Mouse (Mus musculus) myocyte (in vitro differentiated cells): ENCODE results near the gene Syn2. TPM values are rescaled to one million over a fixed set of nuclear protein-coding genes. Genes with fewer than 3 reads are reported as not detected.

ENCODE experiments used
- H3K27me3 ChIP-seq: one replicate; pipeline ENCODE4 v1.6.1; 2011; ENCODE audit not compliant: control insufficient read depth, insufficient read depth, insufficient read length
- H3K36me3 ChIP-seq: one replicate; pipeline ENCODE4 v1.6.1; 2011; ENCODE audit not compliant: control insufficient read depth, insufficient read depth
- H3K4me2 ChIP-seq: one replicate; pipeline ENCODE4 v1.6.1; 2011; ENCODE audit warnings: low read depth, control low read depth
- H3K4me3 ChIP-seq: one replicate; pipeline ENCODE4 v1.5.1; 2011; ENCODE audit warnings: mild to moderate bottlenecking, control low read depth, moderate library complexity
- H3K79me2 ChIP-seq: one replicate; pipeline ENCODE4 v1.6.1; 2011; ENCODE audit not compliant: control insufficient read depth, insufficient read depth
- H3ac ChIP-seq: one replicate; pipeline ENCODE4 v1.6.1; 2011; ENCODE audit not compliant: control insufficient read depth, insufficient read length
- CEBPB ChIP-seq: IDR thresholded peaks from 2 replicates; pipeline ENCODE4 v1.6.1; 2011; ENCODE audit warnings: mild to moderate bottlenecking, moderate library complexity; ENCODE audit not compliant: poor library complexity, insufficient read depth, severe bottlenecking
- E2F4 ChIP-seq: IDR thresholded peaks from one replicate; pipeline ENCODE4 v1.6.1; 2011; ENCODE audit warnings: mild to moderate bottlenecking, control low read depth, moderate library complexity; ENCODE audit not compliant: insufficient read depth
- MAX ChIP-seq: IDR thresholded peaks from one replicate; pipeline ENCODE4 v1.6.1; 2011; ENCODE audit warnings: low read depth, mild to moderate bottlenecking, control low read depth
- MYOD1 ChIP-seq, 3 experiments: IDR thresholded peaks; one replicate each; pipeline ENCODE4 v1.6.1; 2011; ENCODE audit warnings: control low read depth in 2 of 3, low read depth in 2 of 3, mild to moderate bottlenecking in 2 of 3, moderate library complexity in 1 of 3; ENCODE audit not compliant: insufficient read length in 2 of 3, control insufficient read depth in 1 of 3
- MYOG ChIP-seq, 3 experiments: IDR thresholded peaks; one replicate each; pipeline ENCODE4 v1.6.1; 2011; ENCODE audit warnings: control low read depth in 2 of 3, low read depth in 2 of 3, mild to moderate bottlenecking in 2 of 3; ENCODE audit not compliant: insufficient read length in 2 of 3, control insufficient read depth in 1 of 3, insufficient read depth in 1 of 3
- POLR2A ChIP-seq: IDR thresholded peaks from one replicate; pipeline ENCODE4 v1.6.1; 2011; ENCODE audit warnings: low read depth, mild to moderate bottlenecking, control low read depth, moderate library complexity; ENCODE audit not compliant: insufficient read length
- POLR2AphosphoS2 ChIP-seq: IDR thresholded peaks from one replicate; pipeline ENCODE4 v1.6.1; 2011; ENCODE audit warnings: low read depth, control low read depth; ENCODE audit not compliant: insufficient read length
- REST ChIP-seq: IDR thresholded peaks from one replicate; pipeline ENCODE4 v1.6.1; 2011; ENCODE audit warnings: mild to moderate bottlenecking, control low read depth, moderate library complexity; ENCODE audit not compliant: insufficient read depth, insufficient read length
- SRF ChIP-seq: IDR thresholded peaks from one replicate; pipeline ENCODE4 v1.6.1; 2011; ENCODE audit warnings: low read depth; ENCODE audit not compliant: control insufficient read depth, insufficient read length
- TCF12 ChIP-seq: IDR thresholded peaks from one replicate; pipeline ENCODE4 v1.6.1; 2011; ENCODE audit warnings: mild to moderate bottlenecking, control low read depth; ENCODE audit not compliant: poor library complexity, insufficient read depth, severe bottlenecking
- TCF3 ChIP-seq: IDR thresholded peaks from one replicate; pipeline ENCODE4 v1.6.1; 2011; ENCODE audit warnings: low read depth, control low read depth; ENCODE audit not compliant: insufficient read length
- USF1 ChIP-seq: IDR thresholded peaks from one replicate; pipeline ENCODE4 v1.6.1; 2011; ENCODE audit warnings: low read depth, mild to moderate bottlenecking, control low read depth, moderate library complexity
- polyA plus RNA-seq: library from polyadenylated mRNA; unstranded; fragments of >200 nt; fragmentation: generic; extraction: Trizol; gene quantifications from one replicate; pipeline ENCODE4 v1.2.1, GENCODE M21; 2012; ENCODE audit warnings: missing spikeins

Gene Syn2
- polyA plus RNA-seq, 1 experiment, result 0.30 TPM

GRCm38 (mm10) chr6:115321883-115322351 lies 187.2 kb downstream of the Syn2 start:
- H3K4me3 ChIP-seq, result no peak overlapping the region
- no peaks in the 10 kb centered on the region for H3K36me3 ChIP-seq
- no peaks in the 10 kb centered on the region for H3K27me3 ChIP-seq
- TF ChIP-seq POLR2AphosphoS2 (no peak), E2F4 (no peak), CEBPB (no peak), USF1 (no peak), MAX (no peak), MYOG (IDR thresholded peaks at IDR 0.05; ENCODE audit: control insufficient read depth in 1 of 3, insufficient read depth in 1 of 3, insufficient read length in 2 of 3, low read depth in 2 of 3) (no peak), TCF3 (no peak), SRF (no peak), MYOD1 (IDR thresholded peaks at IDR 0.05; ENCODE audit: control insufficient read depth in 1 of 3, insufficient read length in 2 of 3, low read depth in 2 of 3) (no peak), TCF12 (no peak), POLR2A (no peak), REST (no peak)
- no peak overlapping the region for H3K4me2 ChIP-seq
- no peaks in the 10 kb centered on the region for H3K79me2 ChIP-seq
- no peak overlapping the region for H3ac ChIP-seq

GRCm38 (mm10) chr6:115322956-115323355 lies 188.3 kb downstream of the Syn2 start:
- Histone ChIP-seq H3K36me3 (no peaks in the 10 kb centered on the region), H3K79me2 (no peaks in the 10 kb centered on the region), H3K4me3 (no peak overlapping the region), H3K4me2 (peak overlapping the region; percentile 48), H3K27me3 (no peaks in the 10 kb centered on the region), H3ac (no peak overlapping the region)
- TF ChIP-seq REST (no peak), POLR2A (no peak), E2F4 (no peak), MYOD1 (IDR thresholded peaks at IDR 0.05; ENCODE audit: control insufficient read depth in 1 of 3, insufficient read length in 2 of 3, low read depth in 2 of 3) (no peak), TCF3 (no peak), MAX (no peak), SRF (no peak), CEBPB (no peak), POLR2AphosphoS2 (no peak), USF1 (no peak)

- TF ChIP-seq USF1, result no peak
- TF ChIP-seq E2F4, result no peak
- TF ChIP-seq POLR2AphosphoS2, result no peak
- no peak for TF ChIP-seq TCF12
- TF ChIP-seq MYOG (IDR thresholded peaks at IDR 0.05; ENCODE audit: control insufficient read depth in 1 of 3, insufficient read depth in 1 of 3, insufficient read length in 2 of 3, low read depth in 2 of 3), result no peak
- TF ChIP-seq MAX, result no peak
- TF ChIP-seq TCF3, result no peak
- no peak for TF ChIP-seq REST
- TF ChIP-seq POLR2A, result no peak
- TF ChIP-seq SRF, result no peak
- TF ChIP-seq MYOD1 (IDR thresholded peaks at IDR 0.05; ENCODE audit: control insufficient read depth in 1 of 3, insufficient read length in 2 of 3, low read depth in 2 of 3), result no peak
- no peak for TF ChIP-seq CEBPB
- Histone ChIP-seq H3K4me3 (no peak overlapping the region), H3K79me2 (no peaks in the 10 kb centered on the region), H3K36me3 (no peaks in the 10 kb centered on the region), H3K4me2 (no peak overlapping the region), H3K27me3 (no peaks in the 10 kb centered on the region), H3ac (no peak overlapping the region)
These were observed 196.3 kb downstream of the Syn2 start for GRCm38 (mm10) chr6:115330964-115331363.

Other genes starting within 250 kb of the Syn2 start
- gene Vgll4, start 164.9 kb upstream of the Syn2 start, polyA plus RNA-seq, result 21.1 TPM
- 21.9 TPM for gene Tamm41, start 97.0 kb upstream of the Syn2 start, polyA plus RNA-seq
- gene Gm17482, start 92.4 kb downstream of the Syn2 start, polyA plus RNA-seq, result not detected
- 0.02 TPM for gene Timp4, start 117.3 kb downstream of the Syn2 start, polyA plus RNA-seq
- gene Pparg, start 226.0 kb downstream of the Syn2 start, polyA plus RNA-seq, result 2.2 TPM